Mouse (Mus musculus): ENCODE results near the gene Olfr628. TPM values are rescaled to one million over a fixed set of nuclear protein-coding genes. Genes with fewer than 3 reads are reported as not detected.
"Not testable (repeated sequence)": the region's sequence is repeated elsewhere in the genome, so short reads cannot be mapped to it uniquely, and the experiment has no call there.

Olfr628 gene
- total RNA-seq (2021) = not detected
- long read RNA-seq, experiment 1 = 0 reads
- long read RNA-seq, experiment 2 = 0 reads

- no peak for DNase-seq
Measured at GRCm38 (mm10) chr7:103730074-103730473, at the start of gene Olfr628. Gene Olfr628 (plus strand): TSS chr7:103730374.

GRCm38 (mm10) chr7:103682420-103682819, 47.8 kb upstream of the Olfr628 start, which contains the start of gene Olfr625-ps1:
Gene Olfr625-ps1 (plus strand): TSS chr7:103682720.
- DNase-seq = no peak

GRCm38 (mm10) chr7:103699469-103699868, 30.7 kb upstream of the Olfr628 start:
- no peak for DNase-seq

- no peak for DNase-seq
Measured at GRCm38 (mm10) chr7:103712024-103712423, 18.1 kb upstream of the Olfr628 start.

- DNase-seq = no peak
Measured at GRCm38 (mm10) chr7:103714371-103714770, 15.8 kb upstream of the Olfr628 start, which contains the start of gene Olfr243. Gene Olfr243 (plus strand): TSS chr7:103714671.

GRCm38 (mm10) chr7:103716398-103716797, 13.8 kb upstream of the Olfr628 start:
- DNase-seq = not testable (repeated sequence)

- DNase-seq = no peak
Measured at GRCm38 (mm10) chr7:103744843-103745242, 14.7 kb downstream of the Olfr628 start, which contains the start of gene Olfr629. Gene Olfr629 (minus strand): TSS chr7:103744943.

DNA sequence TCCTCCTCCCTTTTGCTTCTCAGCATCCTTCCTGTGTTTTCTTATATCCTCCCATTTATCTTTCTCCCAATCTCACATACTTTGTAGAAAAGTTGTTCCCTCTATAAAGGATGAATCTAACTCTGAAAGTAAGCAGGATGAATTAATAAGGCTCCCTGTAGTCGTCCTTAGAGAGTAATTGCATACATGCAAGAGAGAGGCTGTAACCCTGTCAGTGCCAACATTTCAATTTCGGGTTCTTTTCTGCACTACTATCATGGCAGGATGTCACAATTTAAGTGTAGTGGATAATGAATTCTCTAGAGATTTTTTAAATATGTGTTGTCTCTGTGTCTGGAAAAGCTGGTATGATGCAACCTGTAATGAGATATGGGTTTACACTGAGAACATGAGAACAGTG, 27.1 kb downstream of the Olfr628 start, which contains the start of gene Olfr630:
Gene Olfr630, minus strand, starts transcription at position 101 of the 400 bp plus-strand sequence.
- DNase-seq = no peak

GRCm38 (mm10) chr7:103762212-103762611, 32.0 kb downstream of the Olfr628 start:
- DNase-seq = not testable (repeated sequence)

GRCm38 (mm10) chr7:103767687-103768086, 37.5 kb downstream of the Olfr628 start:
- not testable (repeated sequence) for DNase-seq

DNA sequence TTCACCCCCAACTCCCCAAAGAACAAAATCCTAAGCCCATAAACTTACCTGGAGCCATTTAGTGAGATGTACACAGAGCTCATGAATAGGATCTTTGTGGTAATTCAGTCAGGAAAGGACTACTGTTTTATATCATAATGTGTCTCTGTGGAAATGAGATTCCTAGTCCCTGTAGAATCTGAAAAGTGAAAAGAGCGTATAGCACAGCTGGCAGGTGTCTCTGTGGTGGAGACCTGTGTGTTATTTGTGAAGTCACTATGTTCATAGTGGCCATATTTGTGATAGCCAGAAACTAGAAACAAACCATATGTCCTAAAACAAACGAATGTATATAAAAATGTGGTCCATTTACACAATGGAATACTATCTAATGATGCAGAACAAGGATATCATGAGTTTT, 41.3 kb downstream of the Olfr628 start, which contains the start of gene Olfr69:
Gene Olfr69, minus strand, starts transcription at position 101 of the 400 bp plus-strand sequence.
- DNase-seq = no peak

- DNase-seq = not testable (repeated sequence)
Measured at GRCm38 (mm10) chr7:103777652-103778051, 47.5 kb downstream of the Olfr628 start.

DNA sequence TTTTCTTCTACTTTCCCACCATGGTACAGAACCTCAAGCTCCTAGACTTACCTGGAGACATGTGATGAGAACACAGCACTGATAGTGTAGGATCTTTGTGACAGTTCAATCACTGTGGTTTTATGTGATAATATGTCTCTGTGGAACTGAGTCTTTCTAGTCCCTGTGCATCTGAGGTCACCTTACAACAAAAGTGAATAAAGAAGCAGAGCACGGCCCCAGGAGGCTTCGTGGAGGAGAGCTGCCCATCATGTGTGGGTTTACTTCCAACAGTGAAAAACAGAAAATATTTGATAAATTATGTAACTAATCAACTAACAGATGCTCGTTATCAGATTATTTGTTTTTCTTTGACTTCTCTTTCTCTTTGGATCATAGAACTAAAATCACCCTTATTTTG, 49.4 kb downstream of the Olfr628 start, which contains the start of gene Olfr68:
Gene Olfr68, minus strand, starts transcription at position 101 of the 400 bp plus-strand sequence.
- DNase-seq = no peak

Other genes starting within 250 kb of the Olfr628 start
- not detected for gene Olfr609, start 232.3 kb upstream of the Olfr628 start, total RNA-seq (2021)
- not detected for gene Olfr610, start 218.3 kb upstream of the Olfr628 start, total RNA-seq (2021)
- not detected for gene Olfr611, start 209.5 kb upstream of the Olfr628 start, total RNA-seq (2021)
- gene Olfr612, start 187.7 kb upstream of the Olfr628 start, total RNA-seq (2021) = not detected
- not detected for gene Olfr613, start 182.3 kb upstream of the Olfr628 start, total RNA-seq (2021)
- not detected for gene Olfr615, start 174.3 kb upstream of the Olfr628 start, total RNA-seq (2021)
- gene Olfr616, start 161.2 kb upstream of the Olfr628 start, total RNA-seq (2021) = not detected
- not detected for gene Olfr617, start 157.3 kb upstream of the Olfr628 start, total RNA-seq (2021)
- not detected for gene Olfr618, start 140.3 kb upstream of the Olfr628 start, total RNA-seq (2021)
- gene Olfr619, start 129.8 kb upstream of the Olfr628 start, total RNA-seq (2021) = not detected
- gene Olfr620, start 117.8 kb upstream of the Olfr628 start, total RNA-seq (2021) = not detected
- gene Olfr622, start 87.7 kb upstream of the Olfr628 start, total RNA-seq (2021) = not detected
- gene Olfr623, start 66.7 kb upstream of the Olfr628 start, total RNA-seq (2021) = not detected
- not detected for gene Olfr624, start 59.2 kb upstream of the Olfr628 start, total RNA-seq (2021)
- not detected for gene Olfr625-ps1, start 47.7 kb upstream of the Olfr628 start, total RNA-seq (2021)
- gene Olfr243, start 15.7 kb upstream of the Olfr628 start, total RNA-seq (2021) = not detected
- not detected for gene Olfr629, start 14.6 kb downstream of the Olfr628 start, total RNA-seq (2021)
- not detected for gene Olfr630, start 27.0 kb downstream of the Olfr628 start, total RNA-seq (2021)
- not detected for gene Olfr69, start 41.2 kb downstream of the Olfr628 start, total RNA-seq (2021)
- not detected for gene Olfr68, start 49.3 kb downstream of the Olfr628 start, total RNA-seq (2021)
- gene Olfr67, start 61.4 kb downstream of the Olfr628 start, total RNA-seq (2021) = not detected
- 100 to 1,000 TPM in 1 of 2 experiments, 10 to 100 TPM in 1; 60.5 to 281 TPM for gene Hbb-bt, start 83.6 kb downstream of the Olfr628 start, total RNA-seq (2021)
- gene Hbb-bs, start 97.7 kb downstream of the Olfr628 start, total RNA-seq (2021) = 1,000 to 10,000 TPM in 1 of 2 experiments, 100 to 1,000 TPM in 1; 504 to 2,205 TPM
- gene Hbb-bh2, start 110.1 kb downstream of the Olfr628 start, total RNA-seq (2021) = not detected
- gene Hbb-bh1, start 112.8 kb downstream of the Olfr628 start, total RNA-seq (2021) = not detected
- gene Hbb-y, start 122.8 kb downstream of the Olfr628 start, total RNA-seq (2021) = not detected
- not detected for gene Olfr66, start 155.9 kb downstream of the Olfr628 start, total RNA-seq (2021)
- gene Olfr64, start 164.1 kb downstream of the Olfr628 start, total RNA-seq (2021) = not detected
- gene Olfr65, start 173.1 kb downstream of the Olfr628 start, total RNA-seq (2021) = not detected
- gene Olfr631, start 198.5 kb downstream of the Olfr628 start, total RNA-seq (2021) = not detected
- gene Olfr632, start 204.0 kb downstream of the Olfr628 start, total RNA-seq (2021) = not detected
- gene Olfr633, start 214.1 kb downstream of the Olfr628 start, total RNA-seq (2021) = not detected
- not detected for gene Olfr635, start 240.8 kb downstream of the Olfr628 start, total RNA-seq (2021)

Measured in gastrocnemius, postnatal 25 days (tissue).